Mouse (Mus musculus) left cerebral cortex, adult 2 months (tissue): ENCODE data around the gene Dennd4a. TPM values are rescaled to one million over a fixed set of nuclear protein-coding genes. Genes with fewer than 3 reads are reported as not detected.

Source experiments
- DNase-seq, 2 experiments: peaks; one replicate each; pipeline ENCODE4 v3.0.0; 2021 to 2022; ENCODE audit warnings: low spot score in 2 of 2, mixed read lengths in 1 of 2; ENCODE audit errors: extremely low spot score in 1 of 2
- H3K27ac ChIP-seq: fragments of 200-600 bp; 2 replicates; pipeline ENCODE4 v1.8.1; 2022
- H3K4me3 ChIP-seq: fragments of 200-600 bp; 2 replicates; pipeline ENCODE4 v1.8.1; 2022
- CTCF ChIP-seq: fragments of 200-600 bp; IDR thresholded peaks from 2 replicates; pipeline ENCODE4 v1.8.1; 2022; ENCODE audit warnings: antibody characterized with exemption, mild to moderate bottlenecking, moderate library complexity
- intact Hi-C: fragments of 180-260 bp; cut with DNase I; formaldehyde crosslinking; loops from one replicate; pipeline ENCODE4 v1.15.1; 2025
- long read RNA-seq, 2 experiments: library from polyadenylated mRNA; stranded (forward); transcript quantifications; one replicate each; pipeline ENCODE4 v2.0.0; 2021; ENCODE audit warnings: borderline mapping rate in 2 of 2
- total RNA-seq, 2 experiments: library from RNA; stranded (reverse); gene quantifications; 2 replicates each; pipeline ENCODE4 v1.2.3; 2021

Gene Dennd4a
- total RNA-seq = 10 to 100 TPM; 58.8 to 63.3 TPM
- long read RNA-seq, experiment 1, full-length matches to known transcripts = 8 of 19 reads
- long read RNA-seq, experiment 1, partial matches to known transcripts = 3 of 19 reads
- long read RNA-seq, experiment 1, other reads (novel, unspliced or antisense) = 8 of 19 reads
- long read RNA-seq, experiment 2, full-length matches to known transcripts = 9 of 24 reads
- long read RNA-seq, experiment 2, partial matches to known transcripts = 6 of 24 reads
- long read RNA-seq, experiment 2, other reads (novel, unspliced or antisense) = 9 of 24 reads

DNA sequence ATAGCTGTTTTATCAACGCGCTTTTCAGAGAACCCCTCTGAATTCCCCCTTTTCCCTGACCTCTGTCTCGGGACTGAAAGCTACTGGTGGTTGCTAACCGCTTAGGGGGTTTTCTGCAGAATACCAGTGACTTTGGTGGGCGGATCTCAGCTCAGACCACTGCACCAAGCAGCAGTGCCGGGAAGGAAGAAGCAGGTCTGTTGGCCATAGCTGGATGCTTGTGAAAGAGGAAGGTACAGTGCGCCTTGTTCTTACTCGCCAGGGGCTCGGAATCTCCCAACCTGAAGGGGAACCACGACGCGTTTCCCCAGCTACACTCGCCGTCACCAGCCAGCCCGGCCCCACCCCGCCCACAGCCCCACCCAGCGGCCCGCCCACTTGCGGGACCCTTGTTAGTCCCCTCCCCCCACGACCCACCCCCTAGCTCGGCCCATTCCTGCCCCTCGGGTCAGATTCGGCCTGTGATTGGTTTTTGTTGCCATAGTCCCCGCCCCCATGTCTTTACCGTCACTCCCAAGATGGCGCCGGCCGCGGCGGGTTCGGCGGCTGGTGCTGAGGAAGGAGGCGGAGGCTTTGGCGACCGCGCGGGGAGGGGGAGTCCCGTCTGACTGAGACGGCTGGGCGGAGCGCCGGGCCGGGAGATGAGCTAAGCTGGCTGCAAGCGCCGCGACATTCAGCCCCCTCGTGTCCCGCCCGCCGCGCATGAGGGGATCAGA lies at the start of gene Dennd4a:
Gene Dennd4a (plus strand): TSS at position 519 of the 716 bp plus-strand sequence.
- no peak for TF ChIP-seq CTCF
- DNase-seq = peak; percentile 99
- intact Hi-C loops = loop anchor here (2.0 kb wide), 2 partner anchors 22 to 74 kb away; partner anchors contain the start of gene Rab11a

DNA sequence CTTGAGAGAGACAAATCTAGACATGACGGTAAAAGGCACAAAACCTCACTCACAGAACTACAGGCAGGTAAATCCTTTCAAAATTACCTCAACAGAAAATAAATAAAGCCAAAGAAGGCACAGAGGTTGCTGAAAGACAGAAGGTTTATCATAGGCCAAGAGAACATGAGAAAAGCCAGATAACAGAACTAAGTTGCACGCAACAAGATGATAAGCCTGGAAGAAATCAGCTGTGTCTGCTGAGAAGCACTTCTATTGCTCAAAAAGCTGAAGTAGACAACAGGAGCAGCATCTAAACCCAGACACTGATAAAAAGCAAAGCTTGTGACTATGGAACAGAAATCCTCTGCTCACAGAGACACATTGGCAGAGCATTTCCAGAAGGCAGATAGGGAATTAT lies 46.3 kb upstream of the Dennd4a start:
- no peak for TF ChIP-seq CTCF
- no peak overlapping the region for H3K4me3 ChIP-seq
- H3K27ac ChIP-seq = no peak overlapping the region
- no peak for DNase-seq
- intact Hi-C loops = no loop called here

More for the DNA sequence above, at the start of gene Dennd4a:
- H3K27ac ChIP-seq = peak within 1 kb of the TSS; percentile 96
- H3K4me3 ChIP-seq = peak within 1 kb of the TSS; percentile 66

GRCm38 (mm10) chr9:64766136-64766535 lies 45.0 kb upstream of the Dennd4a start:
- no peak for TF ChIP-seq CTCF
- intact Hi-C loops = no loop called here
- no peak for DNase-seq
- H3K4me3 ChIP-seq = no peak overlapping the region
- H3K27ac ChIP-seq = no peak overlapping the region

DNA sequence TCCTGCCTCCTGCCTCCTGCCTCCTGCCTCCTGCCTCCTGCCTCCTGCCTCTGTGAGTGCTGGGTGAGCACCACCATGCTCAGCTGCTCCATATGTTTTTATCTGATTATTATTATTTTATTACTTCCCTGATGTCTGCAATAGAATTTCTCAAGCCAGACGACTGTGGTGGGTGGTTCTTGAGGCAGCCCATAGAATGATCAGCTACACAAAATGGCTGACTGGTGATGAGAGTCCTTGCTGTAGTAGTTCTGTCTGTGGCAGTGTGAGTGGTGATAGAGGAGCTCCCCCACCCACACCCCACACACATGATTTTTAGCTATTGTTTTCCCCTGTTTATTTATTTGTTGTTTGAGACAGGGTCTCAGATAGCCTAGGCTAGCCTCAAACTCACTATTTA lies 43.3 kb upstream of the Dennd4a start:
- DNase-seq = no peak
- intact Hi-C loops = no loop called here
- no peak for TF ChIP-seq CTCF
- H3K4me3 ChIP-seq = no peak overlapping the region
- no peak overlapping the region for H3K27ac ChIP-seq

DNA sequence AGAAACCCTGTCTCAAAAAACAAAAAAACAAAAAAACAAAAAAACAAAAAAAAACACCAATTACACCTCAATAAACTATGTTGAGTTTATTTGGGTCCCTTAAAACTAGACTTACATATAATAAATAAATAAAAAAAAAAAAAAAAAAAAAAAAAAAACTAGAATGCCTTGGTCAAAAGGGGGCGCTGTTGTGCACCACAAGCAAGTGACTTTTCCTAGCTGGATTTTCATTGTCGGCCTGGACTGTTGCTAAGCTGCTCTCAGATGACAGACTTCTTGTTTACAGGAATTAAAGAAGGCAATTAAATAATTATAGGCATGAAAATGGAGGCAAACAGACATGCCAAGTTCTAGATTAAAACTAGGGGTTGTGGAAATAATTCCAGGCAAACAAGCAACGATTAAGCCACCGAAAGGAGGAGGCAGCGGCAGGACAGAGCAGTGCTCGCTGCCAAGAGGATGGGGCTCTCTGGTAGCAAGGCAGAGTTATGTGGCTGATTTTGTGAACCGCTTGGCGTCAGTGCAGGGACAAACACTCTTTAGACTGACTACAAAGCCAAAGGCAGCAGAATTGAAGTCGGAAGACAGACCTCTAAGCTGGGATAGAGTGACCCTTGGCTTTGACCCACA lies 42.0 kb upstream of the Dennd4a start:
- peak in 1 of 2 experiments; percentile 35 for DNase-seq
- peak; percentile 64 for TF ChIP-seq CTCF

DNA sequence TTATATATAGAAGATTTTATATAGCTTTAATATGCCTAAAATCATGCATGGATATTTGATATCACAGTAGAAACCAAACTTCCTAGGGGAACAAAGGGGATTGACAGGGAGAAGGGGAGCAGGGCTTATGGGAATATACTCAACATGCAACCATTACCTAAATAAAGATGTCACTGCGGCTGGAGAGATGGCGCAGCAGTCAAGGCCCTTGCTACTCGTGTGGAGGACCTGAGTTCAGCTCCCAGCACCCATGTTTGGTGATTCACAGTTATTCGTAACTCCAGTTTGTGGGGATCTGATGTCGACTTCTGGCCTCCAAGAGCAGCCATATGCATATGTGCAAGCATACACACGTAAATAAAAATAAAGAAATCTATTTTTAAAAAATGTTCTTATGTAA lies 41.2 kb upstream of the Dennd4a start:
- TF ChIP-seq CTCF = no peak
- no peak for DNase-seq
- intact Hi-C loops = loop anchor here (5.0 kb wide), 1 partner anchor 423 kb away; no protein-coding TSS in a partner anchor

More for the DNA sequence above, 42.0 kb upstream of the Dennd4a start:
- Histone ChIP-seq H3K4me3 (no peak overlapping the region), H3K27ac (0 out of 2 replicates have a peak overlapping the region, but pooled peaks have one; percentile 41)
- intact Hi-C loops = no loop called here

DNA sequence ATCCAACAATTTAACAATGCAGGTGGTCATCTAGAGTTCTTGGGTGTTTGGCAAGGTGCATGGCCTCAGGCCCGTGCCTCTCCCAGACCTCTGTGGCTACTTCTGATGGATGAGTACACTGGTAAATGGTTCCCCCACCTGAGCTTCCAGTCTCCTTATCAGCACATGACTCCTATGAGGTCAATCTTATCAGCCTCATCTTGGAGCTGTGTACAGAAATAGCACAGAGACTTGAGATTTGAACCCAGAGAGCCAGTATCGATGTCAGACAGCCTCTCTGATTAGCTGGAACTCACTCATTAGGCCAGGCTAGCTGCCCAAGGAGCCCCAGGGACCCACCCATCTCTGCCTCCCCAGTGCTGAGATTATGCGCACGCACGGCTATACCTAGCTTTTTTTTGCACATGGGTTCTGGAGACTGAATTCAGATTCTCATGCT lies 40.7 kb upstream of the Dennd4a start:
- intact Hi-C loops = loop anchor here (5.0 kb wide), 1 partner anchor 423 kb away; no protein-coding TSS in a partner anchor
- no peak for TF ChIP-seq CTCF
- no peak overlapping the region for H3K4me3 ChIP-seq
- no peak overlapping the region for H3K27ac ChIP-seq
- DNase-seq = no peak

More for the DNA sequence above, 41.2 kb upstream of the Dennd4a start:
- Histone ChIP-seq H3K27ac (no peak overlapping the region), H3K4me3 (no peak overlapping the region)

- no peak overlapping the region for H3K4me3 ChIP-seq
Measured at GRCm38 (mm10) chr9:64771236-64771635, 39.9 kb upstream of the Dennd4a start.

DNA sequence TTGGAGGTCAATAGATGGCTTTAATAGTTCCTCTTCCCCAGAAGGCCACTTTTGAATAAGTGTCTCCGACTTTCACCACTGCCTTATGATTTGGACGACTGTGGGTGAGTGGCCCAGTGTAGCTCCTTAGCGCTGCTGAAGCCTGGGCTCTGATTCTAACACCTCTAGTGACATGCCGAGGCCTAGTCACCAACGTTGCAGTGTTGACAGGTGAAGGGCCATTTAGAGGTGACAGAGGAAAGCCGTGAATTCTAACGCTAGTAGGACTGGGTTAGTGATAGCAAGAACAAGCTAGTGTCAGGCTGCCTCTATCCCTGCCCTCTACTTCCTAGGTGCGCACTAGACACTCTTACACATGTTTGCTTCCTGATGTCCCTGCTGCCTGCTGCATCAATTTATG lies 37.9 kb upstream of the Dennd4a start:
- TF ChIP-seq CTCF = no peak
- intact Hi-C loops = loop anchor here (5.0 kb wide), 1 partner anchor 426 kb away; no protein-coding TSS in a partner anchor
- no peak for DNase-seq
- H3K27ac ChIP-seq = no peak overlapping the region
- H3K4me3 ChIP-seq = no peak overlapping the region

More at GRCm38 (mm10) chr9:64771236-64771635, 39.9 kb upstream of the Dennd4a start:
- intact Hi-C loops = loop anchor here (5.0 kb wide), 1 partner anchor 424 kb away; no protein-coding TSS in a partner anchor
- H3K27ac ChIP-seq = no peak overlapping the region
- no peak for TF ChIP-seq CTCF
- DNase-seq = peak; percentile 35 to 53

- Histone ChIP-seq H3K27ac (peak overlapping the region; percentile 68; the same call in 1 of the 2 replicates), H3K4me3 (no peak overlapping the region)
- no peak for DNase-seq
- TF ChIP-seq CTCF = peak; percentile 43
- intact Hi-C loops = loop anchor here (5.0 kb wide), 1 partner anchor 427 kb away; no protein-coding TSS in a partner anchor
Measured at GRCm38 (mm10) chr9:64773936-64774335, 37.2 kb upstream of the Dennd4a start.

GRCm38 (mm10) chr9:64774411-64774811 lies 36.7 kb upstream of the Dennd4a start:
- TF ChIP-seq CTCF = no peak
- H3K27ac ChIP-seq = peak overlapping the region; percentile 68
- H3K4me3 ChIP-seq = no peak overlapping the region
- intact Hi-C loops = loop anchor here (5.0 kb wide), 1 partner anchor 427 kb away; no protein-coding TSS in a partner anchor
- DNase-seq = peak in 1 of 2 experiments; percentile 38
